9 mouse cellular contexts compared by ENCODE assay signal in genomic region chr17:17375581-17375980, GRCm38 (mm10). TPM values are rescaled to one million over a fixed set of nuclear protein-coding genes. Genes with fewer than 3 reads are reported as not detected.
DNase-seq lines count a peak whose midpoint lies in the region; ATAC-seq and TF ChIP-seq lines count a peak whose summit lies in the region.
"Had no signal": no experiment of that assay in that cellular context is flagged by ENCODE, and none has a peak within 500 bp of the region (broad histone marks: within the 10 kb centered on the region; RNA-seq: fewer than 3 reads in every experiment).

No protein-coding gene starts in this region.

- no peak for TF ChIP-seq EP300 in stomach, postnatal 0 days (optimal IDR thresholded peaks at IDR 0.05)

- H3K36me3 ChIP-seq in lung, embryonic 15.5 days, result peaks cover 9% of the 10 kb centered on the region
- peaks cover 14% of the 10 kb centered on the region; the same call in 1 of the 2 replicates for H3K36me3 ChIP-seq in forebrain, embryonic 12.5 days (replicated peaks)
- peaks cover 23% of the 10 kb centered on the region for H3K36me3 ChIP-seq in liver, embryonic 12.5 days
- H3K36me3 ChIP-seq in stomach, postnatal 0 days (ENCODE audit: control insufficient read depth, insufficient read depth, low read length), result no peaks in the 10 kb centered on the region; the same call in 1 of the 2 replicates

- H3K4me3 ChIP-seq in lung, embryonic 15.5 days, result peak overlapping the region; percentile 71
- H3K4me3 ChIP-seq in forebrain, embryonic 12.5 days (replicated peaks), result peak overlapping the region; percentile 70
- peak overlapping the region; percentile 77 for H3K4me3 ChIP-seq in liver, embryonic 12.5 days
- H3K4me3 ChIP-seq in stomach, postnatal 0 days (ENCODE audit: low read depth, low read length), result peak overlapping the region; percentile 63; the same call in 1 of the 2 replicates

- no peaks in the 10 kb centered on the region for H3K27me3 ChIP-seq in lung, embryonic 15.5 days
- H3K27me3 ChIP-seq in forebrain, embryonic 12.5 days, result no peaks in the 10 kb centered on the region
- no peaks in the 10 kb centered on the region for H3K27me3 ChIP-seq in liver, embryonic 12.5 days (replicated peaks)
- no peaks in the 10 kb centered on the region for H3K27me3 ChIP-seq in stomach, postnatal 0 days (ENCODE audit: control insufficient read depth, insufficient read depth, low read length)

- TF ChIP-seq CTCF in stomach, postnatal 0 days (IDR thresholded peaks at IDR 0.05; ENCODE audit: low read depth), result no peak

- no peak for ATAC-seq in lung, embryonic 15.5 days (ENCODE audit: borderline replicate concordance, extremely low read depth, low FRiP score, low TSS enrichment)
- ATAC-seq in forebrain, embryonic 12.5 days (ENCODE audit: low FRiP score), result no peak
- ATAC-seq in liver, embryonic 12.5 days, result no peak
- no peak for ATAC-seq in stomach, postnatal 0 days (ENCODE audit: low FRiP score, low TSS enrichment)

- peak overlapping the region; percentile 79; the same call in 1 of the 2 replicates for H3K9ac ChIP-seq in lung, embryonic 15.5 days
- no peak overlapping the region for H3K9ac ChIP-seq in forebrain, embryonic 12.5 days
- H3K9ac ChIP-seq in liver, embryonic 12.5 days, result peak overlapping the region; percentile 77
- H3K9ac ChIP-seq in stomach, postnatal 0 days (ENCODE audit: low read length), result no peak overlapping the region

- H3K4me2 ChIP-seq in lung, embryonic 15.5 days, result peak overlapping the region; percentile 59
- peak overlapping the region; percentile 59 for H3K4me2 ChIP-seq in forebrain, embryonic 12.5 days
- H3K4me2 ChIP-seq in liver, embryonic 12.5 days, result peak overlapping the region; percentile 76
- H3K4me2 ChIP-seq in stomach, postnatal 0 days (replicated peaks; ENCODE audit: low read depth), result peak overlapping the region; percentile 65

- H3K27ac ChIP-seq in lung, embryonic 15.5 days, result no peak overlapping the region
- H3K27ac ChIP-seq in forebrain, embryonic 12.5 days, result no peak overlapping the region
- H3K27ac ChIP-seq in liver, embryonic 12.5 days, result no peak overlapping the region
- no peak overlapping the region for H3K27ac ChIP-seq in stomach, postnatal 0 days (replicated peaks)

- no peaks in the 10 kb centered on the region for H3K9me3 ChIP-seq in lung, embryonic 15.5 days
- no peaks in the 10 kb centered on the region for H3K9me3 ChIP-seq in forebrain, embryonic 12.5 days
- no peaks in the 10 kb centered on the region for H3K9me3 ChIP-seq in liver, embryonic 12.5 days (replicated peaks)
- H3K9me3 ChIP-seq in stomach, postnatal 0 days (ENCODE audit: control insufficient read depth, low read length), result no peaks in the 10 kb centered on the region

- no peak for DNase-seq in lung, postnatal 14 days
- DNase-seq in stomach, postnatal 0 days (ENCODE audit: low spot score), result no peak
- no peak for DNase-seq in cerebellum, adult 9-11 months
- no peak for DNase-seq in layer of hippocampus, postnatal 10 days (ENCODE audit: low spot score in 2 of 2)
- DNase-seq in adrenal gland, postnatal 25 days, result no peak
- DNase-seq: adrenal gland, adult 8-10 months had no signal

- 76% methylated on average over 3 of the region's 3 CpGs for WGBS in lung, embryonic 15.5 days
- WGBS in forebrain, embryonic 12.5 days, result 91% methylated on average over 3 of the region's 3 CpGs
- 63% methylated on average over 3 of the region's 3 CpGs for WGBS in liver, embryonic 12.5 days (ENCODE audit: insufficient replicate concordance)
- WGBS in stomach, postnatal 0 days, result 72% methylated on average over 3 of the region's 3 CpGs

- H3K4me1 ChIP-seq in lung, embryonic 15.5 days, result peaks cover 9% of the 10 kb centered on the region
- H3K4me1 ChIP-seq in forebrain, embryonic 12.5 days, result peaks cover 16% of the 10 kb centered on the region
- H3K4me1 ChIP-seq in liver, embryonic 12.5 days, result peaks cover 26% of the 10 kb centered on the region
- H3K4me1 ChIP-seq in stomach, postnatal 0 days (replicated peaks; ENCODE audit: control insufficient read depth, insufficient read depth), result no peaks in the 10 kb centered on the region; the same call in 1 of the 2 replicates

RNA-seq across cellular contexts. Expression of gene Riok2, which starts 1.5 kb away (rescaled TPM):
- 26.1 and 26.3 TPM in 2 replicates for polyA plus RNA-seq in lung, embryonic 15.5 days (2015; fragmentation: Nextera tagmentation; extraction: Ambion mirVana)
- polyA plus RNA-seq in forebrain, embryonic 12.5 days (2016; fragmentation: Nextera tagmentation; extraction: Ambion mirVana), result 31.5 and 31.9 TPM in 2 replicates
- polyA plus RNA-seq in liver, embryonic 12.5 days (2016; fragmentation: Nextera tagmentation; extraction: Ambion mirVana), result 18.2 and 20.7 TPM in 2 replicates
- polyA plus RNA-seq in stomach, postnatal 0 days (2015; fragmentation: Nextera tagmentation; extraction: Ambion mirVana), result 13.9 and 14.9 TPM in 2 replicates
- total RNA-seq in layer of hippocampus, postnatal 10 days (2021), result 10 to 100 TPM; 19.3 to 21.0 TPM
- 37.4 and 43.5 TPM in 2 replicates for total RNA-seq in adrenal gland, postnatal 25 days (2021)

RNA-seq across cellular contexts. Expression of gene Lix1, which starts 26.9 kb away (rescaled TPM):
- 0.52 and 1.1 TPM in 2 replicates for polyA plus RNA-seq in lung, embryonic 15.5 days (2015; fragmentation: Nextera tagmentation; extraction: Ambion mirVana)
- 86.6 and 87.2 TPM in 2 replicates for polyA plus RNA-seq in forebrain, embryonic 12.5 days (2016; fragmentation: Nextera tagmentation; extraction: Ambion mirVana)
- polyA plus RNA-seq in liver, embryonic 12.5 days (2016; fragmentation: Nextera tagmentation; extraction: Ambion mirVana), result 0.49 and 0.60 TPM in 2 replicates
- 4.8 and 5.3 TPM in 2 replicates for polyA plus RNA-seq in stomach, postnatal 0 days (2015; fragmentation: Nextera tagmentation; extraction: Ambion mirVana)
- 10 to 100 TPM; 77.0 to 78.5 TPM for total RNA-seq in layer of hippocampus, postnatal 10 days (2021)
- 7.3 and 9.0 TPM in 2 replicates for total RNA-seq in adrenal gland, postnatal 25 days (2021)

Comparison
In these comparisons a context has a peak if more than half of its experiments do, and no peak if none do; other contexts are left out.
1. H3K9ac ChIP-seq: peak in lung, embryonic 15.5 days (single experiment) and liver, embryonic 12.5 days (single experiment); none in forebrain, embryonic 12.5 days (single experiment) and stomach, postnatal 0 days (single experiment).
2. RNA of gene Lix1, which starts 26.9 kb away (polyA plus RNA-seq): 86.6 to 87.2 TPM in forebrain, embryonic 12.5 days; 4.8 to 5.3 TPM in stomach, postnatal 0 days, 0.52 to 1.1 TPM in lung, embryonic 15.5 days and 0.49 to 0.60 TPM in liver, embryonic 12.5 days; every median in the first group is over 10 times any median in the second.
3. Peak in every context shown above with its lines, with median percentiles within 50 percentile points of each other: H3K4me2 ChIP-seq and H3K4me3 ChIP-seq.